Mouse (Mus musculus): Measurements from ENCODE around the gene Creb5. TPM values are rescaled to one million over a fixed set of nuclear protein-coding genes. Genes with fewer than 3 reads are reported as not detected.

The Creb5 gene
- polyA plus RNA-seq, 1 experiment from 2014 or later: 5.4 TPM

- DNase-seq (ENCODE audit: low spot score) (no peak), ATAC-seq (no peak)
- H3K27ac ChIP-seq (ENCODE audit: low read length): no peak overlapping the region
- H3K4me2 ChIP-seq (replicated peaks; ENCODE audit: low read depth, low read length): no peak overlapping the region
- H3K36me3 ChIP-seq (ENCODE audit: insufficient read depth, low read length): no peaks in the 10 kb centered on the region
- no peak overlapping the region for H3K9ac ChIP-seq (replicated peaks; ENCODE audit: low read depth)
- 33% methylated on average over 4 of the region's 4 CpGs for WGBS
- TF ChIP-seq CTCF (IDR thresholded peaks at IDR 0.05) (no peak), EP300 (IDR thresholded peaks at IDR 0.05) (no peak)
- no peak overlapping the region for H3K4me3 ChIP-seq (ENCODE audit: low read depth, low read length)
- no peaks in the 10 kb centered on the region for H3K27me3 ChIP-seq (replicated peaks; ENCODE audit: insufficient read depth, low read length)
- H3K9me3 ChIP-seq (ENCODE audit: low read length): no peaks in the 10 kb centered on the region
- H3K4me1 ChIP-seq (ENCODE audit: insufficient read depth, low read depth, low read length): peaks cover 3% of the 10 kb centered on the region; the same call in 1 of the 2 replicates
These were observed 142.8 kb downstream of the Creb5 start for GRCm38 (mm10) chr6:53429891-53430290.

GRCm38 (mm10) chr6:53445862-53446460 is 158.9 kb downstream of the Creb5 start:
- no peak for DNase-seq (ENCODE audit: low spot score)
- Histone ChIP-seq H3K9me3 (ENCODE audit: low read length) (no peaks in the 10 kb centered on the region), H3K4me2 (replicated peaks; ENCODE audit: low read depth, low read length) (no peak overlapping the region), H3K36me3 (ENCODE audit: insufficient read depth, low read length) (no peaks in the 10 kb centered on the region), H3K4me3 (ENCODE audit: low read depth, low read length) (no peak overlapping the region), H3K27ac (ENCODE audit: low read length) (no peak overlapping the region), H3K9ac (replicated peaks; ENCODE audit: low read depth) (no peak overlapping the region), H3K4me1 (ENCODE audit: insufficient read depth, low read depth, low read length) (0 out of 2 replicates have a peak, but pooled peaks cover 6% of the 10 kb centered on the region), H3K27me3 (replicated peaks; ENCODE audit: insufficient read depth, low read length) (no peaks in the 10 kb centered on the region)
- TF ChIP-seq CTCF (IDR thresholded peaks at IDR 0.05) (no peak), EP300 (IDR thresholded peaks at IDR 0.05) (no peak)
- 81% methylated on average over 11 of the region's 11 CpGs for WGBS
- no peak for ATAC-seq

GRCm38 (mm10) chr6:53447479-53447878 is 160.4 kb downstream of the Creb5 start:
- DNase-seq (ENCODE audit: low spot score): no peak
- Histone ChIP-seq H3K27me3 (replicated peaks; ENCODE audit: insufficient read depth, low read length) (no peaks in the 10 kb centered on the region), H3K27ac (ENCODE audit: low read length) (no peak overlapping the region), H3K4me3 (ENCODE audit: low read depth, low read length) (no peak overlapping the region), H3K36me3 (ENCODE audit: insufficient read depth, low read length) (no peaks in the 10 kb centered on the region), H3K9ac (replicated peaks; ENCODE audit: low read depth) (no peak overlapping the region), H3K4me2 (replicated peaks; ENCODE audit: low read depth, low read length) (no peak overlapping the region), H3K4me1 (ENCODE audit: insufficient read depth, low read depth, low read length) (0 out of 2 replicates have a peak, but pooled peaks cover 6% of the 10 kb centered on the region), H3K9me3 (ENCODE audit: low read length) (no peaks in the 10 kb centered on the region)
- TF ChIP-seq EP300 (IDR thresholded peaks at IDR 0.05): no peak
- no peak for TF ChIP-seq CTCF (IDR thresholded peaks at IDR 0.05)
- no peak for ATAC-seq
- WGBS: 88% methylated on average over 9 of the region's 9 CpGs

- TF ChIP-seq EP300 (IDR thresholded peaks at IDR 0.05) (no peak), CTCF (IDR thresholded peaks at IDR 0.05) (no peak)
- WGBS: 60% methylated on average over 9 of the region's 9 CpGs
- DNase-seq (ENCODE audit: low spot score) (peak; percentile 33), ATAC-seq (peak; percentile 32; the same call in 1 of the 2 replicates)
- Histone ChIP-seq H3K9me3 (ENCODE audit: low read length) (no peaks in the 10 kb centered on the region), H3K4me2 (replicated peaks; ENCODE audit: low read depth, low read length) (no peak overlapping the region), H3K9ac (replicated peaks; ENCODE audit: low read depth) (no peak overlapping the region), H3K4me3 (ENCODE audit: low read depth, low read length) (no peak overlapping the region), H3K27me3 (replicated peaks; ENCODE audit: insufficient read depth, low read length) (no peaks in the 10 kb centered on the region), H3K27ac (ENCODE audit: low read length) (no peak overlapping the region), H3K4me1 (ENCODE audit: insufficient read depth, low read depth, low read length) (0 out of 2 replicates have a peak, but pooled peaks cover 6% of the 10 kb centered on the region), H3K36me3 (ENCODE audit: insufficient read depth, low read length) (no peaks in the 10 kb centered on the region)
These were observed 161.3 kb downstream of the Creb5 start for GRCm38 (mm10) chr6:53448317-53448870.

GRCm38 (mm10) chr6:53449437-53450173 is 162.5 kb downstream of the Creb5 start:
- H3K4me1 ChIP-seq (ENCODE audit: insufficient read depth, low read depth, low read length): 0 out of 2 replicates have a peak, but pooled peaks cover 6% of the 10 kb centered on the region
- no peak overlapping the region for H3K4me2 ChIP-seq (replicated peaks; ENCODE audit: low read depth, low read length)
- no peak overlapping the region for H3K27ac ChIP-seq (ENCODE audit: low read length)
- 38% methylated on average over 9 of the region's 9 CpGs for WGBS
- no peaks in the 10 kb centered on the region for H3K27me3 ChIP-seq (replicated peaks; ENCODE audit: insufficient read depth, low read length)
- no peak overlapping the region for H3K4me3 ChIP-seq (ENCODE audit: low read depth, low read length)
- DNase-seq (ENCODE audit: low spot score) (peak; percentile 42), ATAC-seq (no peak)
- no peak overlapping the region for H3K9ac ChIP-seq (replicated peaks; ENCODE audit: low read depth)
- TF ChIP-seq EP300 (IDR thresholded peaks at IDR 0.05) (no peak), CTCF (IDR thresholded peaks at IDR 0.05) (no peak)
- H3K36me3 ChIP-seq (ENCODE audit: insufficient read depth, low read length): no peaks in the 10 kb centered on the region
- H3K9me3 ChIP-seq (ENCODE audit: low read length): no peaks in the 10 kb centered on the region

GRCm38 (mm10) chr6:53450494-53450893 is 163.4 kb downstream of the Creb5 start:
- ATAC-seq: no peak
- H3K27me3 ChIP-seq (replicated peaks; ENCODE audit: insufficient read depth, low read length): no peaks in the 10 kb centered on the region
- 29% methylated on average over 3 of the region's 3 CpGs for WGBS
- H3K4me3 ChIP-seq (ENCODE audit: low read depth, low read length): no peak overlapping the region
- TF ChIP-seq CTCF (IDR thresholded peaks at IDR 0.05): no peak
- no peak for TF ChIP-seq EP300 (IDR thresholded peaks at IDR 0.05)
- H3K36me3 ChIP-seq (ENCODE audit: insufficient read depth, low read length): no peaks in the 10 kb centered on the region
- H3K4me2 ChIP-seq (replicated peaks; ENCODE audit: low read depth, low read length): no peak overlapping the region
- H3K9ac ChIP-seq (replicated peaks; ENCODE audit: low read depth): no peak overlapping the region
- DNase-seq (ENCODE audit: low spot score): no peak
- H3K27ac ChIP-seq (ENCODE audit: low read length): no peak overlapping the region
- 0 out of 2 replicates have a peak, but pooled peaks cover 6% of the 10 kb centered on the region for H3K4me1 ChIP-seq (ENCODE audit: insufficient read depth, low read depth, low read length)
- no peaks in the 10 kb centered on the region for H3K9me3 ChIP-seq (ENCODE audit: low read length)

All from lung, postnatal 0 days (tissue).